Mouse (Mus musculus): ENCODE data around the gene Themis3.

The Themis3 gene

GRCm38 (mm10) chr17:66594435-66594834 lies at the start of gene Themis3:
Themis3 (minus strand) TSS chr17:66594621.
- DNase-seq (ENCODE audit: low spot score in 2 of 2) = no peak

DNA sequence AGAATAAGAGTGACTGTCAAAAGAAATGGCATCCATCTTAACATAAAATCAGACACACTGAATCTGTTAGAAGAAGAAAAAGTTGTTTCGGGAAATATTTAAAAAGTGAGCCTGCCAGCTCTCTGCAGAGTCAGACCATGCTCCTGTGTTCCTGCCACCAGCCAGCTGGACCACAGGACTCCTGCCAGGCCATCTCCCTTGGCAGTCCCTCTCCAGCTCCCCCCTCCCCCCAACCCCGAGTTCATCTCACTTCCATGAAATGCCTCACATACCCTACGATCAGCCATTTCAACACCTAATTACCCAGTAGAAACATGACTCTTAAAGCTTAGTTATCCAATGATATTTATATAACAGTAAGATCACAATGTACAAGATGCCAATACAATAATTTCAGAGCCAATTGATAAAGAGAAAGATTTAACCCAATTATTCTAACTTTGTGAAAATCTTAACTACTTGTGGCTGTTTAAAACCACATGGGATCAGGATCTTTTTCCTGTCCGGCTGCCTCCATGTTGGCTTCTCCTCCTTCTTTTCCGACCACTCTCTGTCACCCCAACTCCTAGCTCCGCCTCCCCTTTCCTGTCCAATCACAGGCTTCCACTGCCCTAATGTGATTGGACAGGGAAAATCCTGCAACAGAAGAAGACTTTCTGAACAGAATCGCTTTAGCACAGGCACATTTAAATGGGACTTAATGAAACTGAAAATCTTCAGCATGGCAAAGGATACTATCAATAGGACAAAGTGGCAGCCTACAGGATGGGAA lies 43.7 kb upstream of the Themis3 start:
- no peak for DNase-seq (ENCODE audit: low spot score in 2 of 2)

DNA sequence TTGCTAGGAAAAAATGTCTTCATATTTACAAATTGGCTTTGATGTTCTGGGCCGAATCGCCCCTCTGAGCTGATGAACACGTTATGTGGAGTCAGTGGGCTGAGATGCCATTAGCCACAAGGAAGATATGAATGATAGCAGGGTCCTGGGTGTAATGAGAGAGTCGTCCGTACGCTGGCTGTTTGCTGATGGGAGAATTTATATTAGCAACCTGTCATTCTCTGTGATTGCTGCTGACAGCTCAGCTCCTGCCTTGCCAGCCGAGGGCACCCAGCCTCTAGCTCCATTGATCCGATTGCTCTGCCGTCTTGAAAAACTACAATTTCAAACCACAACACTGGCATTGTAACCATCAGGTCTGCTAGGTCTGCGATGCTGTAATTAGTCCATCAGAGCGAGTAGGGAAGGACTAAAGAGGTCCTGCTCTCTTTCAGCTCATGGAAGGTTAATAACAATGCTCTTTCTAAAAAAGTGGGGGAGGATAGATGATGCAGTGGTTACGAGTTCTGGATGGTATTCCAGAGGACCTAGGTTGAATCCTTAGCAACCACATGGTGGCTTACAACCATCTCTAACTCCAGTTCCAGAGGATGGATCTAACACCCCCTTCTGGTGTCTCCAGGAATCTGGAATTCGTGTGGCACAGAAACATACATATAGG lies 25.7 kb upstream of the Themis3 start:
- no peak for DNase-seq (ENCODE audit: low spot score in 2 of 2)

DNA sequence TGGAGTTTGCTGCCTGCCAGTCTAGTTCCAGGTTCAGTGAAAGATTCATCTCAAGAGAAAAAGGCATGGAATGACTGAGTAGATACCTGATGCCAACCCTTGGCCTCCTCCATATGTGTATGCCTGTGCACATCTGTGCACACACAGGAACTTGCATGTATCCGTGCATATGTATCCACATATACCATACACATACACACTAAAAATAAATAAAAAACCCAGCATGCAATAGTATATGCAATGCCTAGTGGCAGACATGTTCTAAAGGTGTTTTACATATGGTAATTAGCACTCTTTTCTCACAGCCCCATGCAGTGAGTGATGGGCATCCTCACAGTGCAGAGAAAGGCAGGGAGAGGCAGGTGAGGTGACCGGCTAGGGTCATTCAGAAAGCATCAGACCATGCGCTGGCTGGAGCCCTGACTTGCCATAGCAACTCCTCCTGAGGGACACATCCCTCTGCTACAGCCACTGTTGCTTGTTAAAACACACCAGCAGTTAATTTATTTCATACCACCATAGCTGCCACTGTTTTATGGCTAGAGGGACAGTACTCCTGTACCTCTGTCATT lies 24.9 kb upstream of the Themis3 start:
- no peak for DNase-seq (ENCODE audit: low spot score in 2 of 2)

GRCm38 (mm10) chr17:66610032-66610431 lies 15.6 kb upstream of the Themis3 start:
- DNase-seq (ENCODE audit: low spot score in 2 of 2) = no peak

DNA sequence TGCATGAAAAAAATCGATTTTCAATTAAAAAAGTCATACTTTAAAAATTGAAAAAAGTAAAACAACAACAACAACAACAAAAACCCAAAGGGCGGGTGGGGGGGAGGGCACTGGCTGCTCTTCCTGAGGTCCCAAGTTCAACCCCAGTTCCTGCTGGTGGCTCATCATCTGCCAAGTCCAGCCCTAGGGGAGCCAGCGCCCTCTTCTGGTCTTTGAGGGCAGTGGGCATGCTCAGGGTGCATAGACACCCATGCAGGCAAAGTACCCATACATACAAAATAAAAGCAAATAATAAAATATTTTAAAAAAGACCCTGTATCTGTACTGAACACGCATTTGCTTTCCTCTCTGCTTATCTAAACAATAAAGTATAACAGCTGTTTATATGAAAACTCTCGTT lies 10.5 kb upstream of the Themis3 start:
- no peak for DNase-seq (ENCODE audit: low spot score in 2 of 2)

- DNase-seq (ENCODE audit: low spot score in 2 of 2) = no peak
Observed at GRCm38 (mm10) chr17:66601171-66601570, 6.8 kb upstream of the Themis3 start.

GRCm38 (mm10) chr17:66595867-66596266 lies 1.4 kb upstream of the Themis3 start:
- no peak for DNase-seq (ENCODE audit: low spot score in 2 of 2)

DNA sequence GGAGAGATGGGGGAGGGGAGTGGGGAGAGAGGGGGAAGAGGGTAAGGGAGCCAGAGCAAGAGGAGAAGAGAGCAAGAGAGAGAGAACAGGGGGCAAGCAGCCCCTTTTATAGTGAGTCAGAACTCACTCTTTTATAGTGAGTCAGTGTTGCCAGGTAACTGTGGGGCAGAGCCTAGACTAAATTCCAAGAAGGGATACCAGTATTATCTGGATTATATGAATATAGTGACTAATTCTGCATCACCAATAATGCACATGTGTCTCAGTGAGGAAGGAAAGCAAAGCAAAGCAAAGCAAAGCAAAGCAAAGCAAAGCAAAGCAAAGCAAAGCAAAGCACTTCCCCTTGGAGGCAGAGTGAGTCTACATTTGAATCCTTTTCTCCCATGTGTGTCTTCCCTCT lies 835 bp upstream of the Themis3 start:
- no peak for DNase-seq (ENCODE audit: low spot score in 2 of 2)

DNA sequence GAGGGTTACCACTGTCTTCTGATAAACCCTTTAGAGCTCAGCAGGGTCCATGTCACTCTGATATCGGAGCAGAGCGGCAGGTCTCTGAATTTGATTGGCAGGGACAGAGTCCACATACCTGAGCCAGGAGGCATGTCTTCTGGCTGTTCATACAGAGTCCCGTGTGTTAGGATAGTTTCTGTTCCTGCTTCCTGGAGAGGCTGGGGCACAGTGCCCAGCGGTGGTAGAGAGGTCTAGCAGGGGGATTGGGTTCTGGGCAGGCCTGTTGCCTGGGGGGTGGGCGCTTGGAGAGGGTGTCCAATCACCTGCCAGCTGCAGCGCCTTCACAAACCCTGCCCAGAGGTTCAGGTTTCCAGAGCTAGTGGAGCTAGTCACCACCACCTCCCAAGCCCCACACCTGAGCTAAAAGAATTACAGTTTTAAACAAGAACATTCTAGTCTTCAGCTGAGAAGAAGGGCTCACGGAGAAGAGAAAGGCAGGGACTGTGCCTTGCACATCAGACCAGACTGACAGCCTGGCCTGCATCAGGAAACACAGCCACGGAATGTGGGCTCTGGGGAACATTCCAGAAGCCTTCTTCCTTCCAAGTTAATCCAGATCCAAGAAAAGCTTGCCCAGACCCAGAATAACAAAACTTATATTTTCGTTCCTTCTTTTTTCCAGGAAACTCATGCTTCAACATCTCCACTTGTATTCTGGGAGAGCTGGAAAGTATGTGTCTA lies 3.9 kb downstream of the Themis3 start:
- DNase-seq (ENCODE audit: low spot score in 2 of 2) = no peak

- DNase-seq (ENCODE audit: low spot score in 2 of 2) = no peak
Observed at GRCm38 (mm10) chr17:66589864-66590263, 4.6 kb downstream of the Themis3 start.

DNA sequence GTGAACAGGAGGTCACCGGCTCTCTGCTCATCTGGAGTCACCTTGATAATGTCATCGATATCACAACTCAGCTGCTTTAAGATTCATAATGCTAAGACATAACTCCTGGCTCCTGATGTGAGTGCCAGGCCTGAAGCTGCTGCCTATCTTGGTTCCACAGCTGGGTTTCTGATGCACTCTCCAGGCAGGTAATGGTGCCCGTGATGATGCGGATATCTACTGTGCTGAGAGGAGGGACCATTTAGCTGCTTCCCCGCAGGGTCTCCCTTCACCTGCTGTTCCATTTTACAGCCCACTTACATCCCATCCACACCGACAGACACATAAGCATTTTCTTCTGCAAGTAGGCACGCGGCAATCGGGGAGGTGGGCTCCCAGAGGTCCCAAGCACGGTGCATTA lies 7.7 kb downstream of the Themis3 start:
- no peak for DNase-seq (ENCODE audit: low spot score in 2 of 2)

DNA sequence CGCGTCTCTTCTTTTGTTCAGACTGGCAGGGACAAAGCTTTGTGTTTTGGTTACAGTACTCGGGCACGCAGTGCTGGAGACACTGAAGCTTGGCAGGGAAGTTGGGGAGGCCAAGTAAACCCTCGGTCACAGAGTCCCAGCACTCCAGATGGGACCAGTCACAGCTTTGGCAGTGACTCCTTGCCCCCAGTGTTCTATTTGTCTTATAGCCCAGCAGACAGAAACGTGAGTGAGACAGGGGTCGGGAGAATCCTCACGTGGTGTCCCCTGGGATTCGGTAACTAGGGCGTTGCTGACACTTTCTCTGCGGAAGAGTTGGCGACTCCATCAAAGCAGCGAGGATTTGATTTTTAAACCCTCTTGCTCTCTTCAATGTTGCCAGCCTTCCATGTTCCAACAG lies 8.3 kb downstream of the Themis3 start:
- DNase-seq (ENCODE audit: low spot score in 2 of 2) = no peak

GRCm38 (mm10) chr17:66580990-66581389 lies 13.4 kb downstream of the Themis3 start:
- DNase-seq (ENCODE audit: low spot score in 2 of 2) = no peak

GRCm38 (mm10) chr17:66578007-66578406 lies 16.4 kb downstream of the Themis3 start:
- no peak for DNase-seq (ENCODE audit: low spot score in 2 of 2)

GRCm38 (mm10) chr17:66577507-66577906 lies 16.9 kb downstream of the Themis3 start:
- DNase-seq (ENCODE audit: low spot score in 2 of 2) = no peak

DNA sequence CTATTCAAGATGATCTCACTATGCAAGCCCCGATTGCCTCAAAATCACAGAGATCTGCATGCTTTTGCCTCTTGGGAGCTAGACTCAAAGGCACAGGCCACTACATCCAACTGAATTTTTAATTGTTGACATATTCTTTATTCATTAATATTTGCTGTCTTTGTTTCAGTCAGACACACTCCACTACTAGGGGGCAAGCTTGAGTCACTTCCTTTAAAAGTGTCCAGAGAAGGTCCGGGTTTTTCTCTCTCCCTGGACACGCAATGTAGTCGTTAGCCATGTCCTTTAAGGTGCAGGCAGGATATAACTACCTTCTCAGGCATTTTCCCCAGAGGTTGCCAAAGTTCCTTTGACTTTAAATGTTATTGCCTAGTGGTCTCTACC lies 21.8 kb downstream of the Themis3 start:
- DNase-seq (ENCODE audit: low spot score in 2 of 2) = no peak

DNA sequence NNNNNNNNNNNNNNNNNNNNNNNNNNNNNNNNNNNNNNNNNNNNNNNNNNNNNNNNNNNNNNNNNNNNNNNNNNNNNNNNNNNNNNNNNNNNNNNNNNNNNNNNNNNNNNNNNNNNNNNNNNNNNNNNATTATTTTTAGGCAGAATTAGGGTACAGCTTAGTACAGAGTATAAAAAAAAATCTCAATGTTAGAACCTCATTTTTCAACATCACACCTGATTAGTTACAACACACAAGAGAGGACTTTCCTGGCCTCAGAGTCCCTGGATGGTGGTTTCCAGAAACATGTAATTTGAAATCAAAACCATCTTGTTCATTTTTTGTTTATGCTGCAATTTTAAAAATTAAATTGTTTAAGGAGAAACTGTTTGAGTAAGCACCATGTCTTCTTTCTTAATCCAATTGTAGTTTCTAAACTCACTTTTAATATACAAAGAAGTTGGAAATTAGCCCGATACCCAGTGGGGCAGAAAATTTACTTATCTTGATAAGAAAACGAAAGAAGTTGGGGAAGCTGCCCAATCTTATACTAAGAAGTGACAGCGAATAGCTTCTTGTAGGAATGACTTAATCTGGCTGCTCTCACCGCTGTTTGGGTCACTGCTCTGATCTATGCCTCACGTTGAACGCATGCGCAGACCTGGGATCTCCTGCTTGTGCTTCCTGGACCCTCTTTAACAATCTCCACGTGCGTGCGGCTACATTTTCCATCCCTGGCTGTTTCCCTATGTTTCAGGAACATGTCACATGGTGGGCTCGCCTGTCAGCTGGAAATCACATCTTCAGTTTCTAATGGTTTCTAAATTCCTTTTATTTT lies 22.4 kb downstream of the Themis3 start:
- no peak for DNase-seq (ENCODE audit: low spot score in 2 of 2)

- no peak for DNase-seq (ENCODE audit: low spot score in 2 of 2)
Observed at GRCm38 (mm10) chr17:66564213-66564612, 30.2 kb downstream of the Themis3 start.

GRCm38 (mm10) chr17:66563551-66563950 lies 30.9 kb downstream of the Themis3 start:
- DNase-seq (ENCODE audit: low spot score in 2 of 2) = no peak

DNA sequence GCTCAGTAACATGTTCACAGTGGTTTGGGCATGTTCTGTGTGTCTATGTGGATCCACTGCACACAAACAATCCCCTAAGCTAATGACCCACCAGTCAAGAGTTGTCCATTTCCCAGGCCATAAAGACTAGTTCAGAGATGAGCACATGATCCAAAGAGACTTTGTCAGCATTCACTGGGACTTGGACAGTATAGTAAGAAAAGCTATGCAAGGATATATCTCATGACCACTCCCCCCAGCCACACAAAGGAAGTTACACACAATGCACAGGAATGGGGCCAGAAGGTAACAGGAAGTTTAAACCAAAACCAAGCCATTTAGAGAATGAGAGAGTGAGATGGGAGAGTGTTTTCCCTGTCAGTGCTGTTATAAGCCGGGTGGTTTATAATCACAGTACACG lies 33.0 kb downstream of the Themis3 start:
- DNase-seq (ENCODE audit: low spot score in 2 of 2) = no peak

All from spleen, postnatal 4 days (tissue).